Mouse (Mus musculus) hematopoietic stem cell, adult 5-6 weeks (primary cell): ENCODE results near the gene Btg3. TPM values are rescaled to one million over a fixed set of nuclear protein-coding genes. Genes with fewer than 3 reads are reported as not detected.

Experiments
- ATAC-seq, 2 experiments: fragments of 125-278 bp in 1 of 2; replicated peaks in 1 of 2; 2 replicates each; pipeline ENCODE4 v1.8.0; 2016 to 2017; ENCODE audit warnings: inconsistent platforms in 2 of 2, mild to moderate bottlenecking in 2 of 2, moderate number of reproducible peaks in 2 of 2, low read depth in 1 of 2, moderate TSS enrichment in 1 of 2; ENCODE audit not compliant: low FRiP score in 2 of 2, poor library complexity in 2 of 2, severe bottlenecking in 2 of 2, insufficient read depth in 1 of 2, low TSS enrichment in 1 of 2
- total RNA-seq: library from RNA; stranded (forward); fragments of 172-1452, 232-1000 nt; gene quantifications from 2 replicates; pipeline ENCODE4 v1.2.3, GENCODE M21; 2017

Btg3 gene
- total RNA-seq, 1 experiment from 2014 or later: 26.1 TPM

- no peak for ATAC-seq
Observed at GRCm38 (mm10) chr16:78313135-78313887, 63.7 kb downstream of the Btg3 start.

DNA sequence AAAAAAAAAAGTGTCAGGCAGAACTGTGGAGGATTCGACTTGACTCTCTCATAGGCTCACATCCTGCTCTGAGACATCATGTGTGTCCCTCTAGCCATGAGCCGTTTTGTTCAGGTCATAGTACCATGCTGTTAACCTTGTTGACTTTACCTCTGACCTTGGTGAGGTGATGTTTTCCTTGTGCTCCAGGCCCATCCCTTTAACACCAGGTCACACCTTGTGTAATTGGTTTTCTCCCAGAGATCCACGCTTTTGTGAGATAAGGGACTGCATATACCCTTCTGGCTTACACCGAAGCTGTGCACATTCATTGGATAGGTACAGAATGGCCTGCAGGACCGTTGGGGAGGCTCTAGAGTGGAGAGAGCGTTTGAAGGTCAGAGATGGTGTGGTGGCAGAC lies 67.7 kb downstream of the Btg3 start:
- ATAC-seq: no peak

DNA sequence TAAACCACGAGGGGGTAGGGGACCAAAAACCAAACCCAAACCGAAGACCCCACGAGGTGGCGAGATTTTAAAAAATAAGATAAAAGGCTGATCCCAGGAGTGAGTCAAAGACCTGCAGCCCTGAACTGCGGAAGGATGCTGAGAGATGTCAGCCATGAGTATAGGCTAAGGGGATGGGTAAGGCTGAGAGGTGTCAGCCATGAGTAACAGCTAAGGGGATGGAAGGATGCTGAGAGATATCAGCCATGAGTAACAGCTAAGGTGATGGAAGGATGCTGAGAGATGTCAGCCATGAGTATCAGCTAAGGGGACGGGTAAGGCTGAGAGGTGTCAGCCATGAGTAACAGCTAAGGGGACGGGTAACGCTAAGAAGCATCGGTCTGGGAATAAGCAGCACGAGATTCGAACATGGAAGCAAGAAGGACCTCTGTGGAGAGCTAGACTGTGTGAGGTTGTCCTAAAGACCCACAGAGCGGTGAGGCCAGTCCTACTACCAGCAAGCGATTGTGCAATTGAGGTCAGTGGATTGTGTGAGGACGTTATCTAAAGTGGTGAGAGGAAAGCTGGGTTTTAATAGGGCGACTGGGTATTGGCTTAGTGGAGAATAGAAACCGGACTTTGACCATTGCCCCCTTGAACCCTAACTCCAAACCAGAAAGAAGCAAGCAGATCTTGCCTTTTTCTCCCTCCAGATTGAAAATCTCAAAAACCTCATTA lies 69.4 kb downstream of the Btg3 start:
- no peak for ATAC-seq

DNA sequence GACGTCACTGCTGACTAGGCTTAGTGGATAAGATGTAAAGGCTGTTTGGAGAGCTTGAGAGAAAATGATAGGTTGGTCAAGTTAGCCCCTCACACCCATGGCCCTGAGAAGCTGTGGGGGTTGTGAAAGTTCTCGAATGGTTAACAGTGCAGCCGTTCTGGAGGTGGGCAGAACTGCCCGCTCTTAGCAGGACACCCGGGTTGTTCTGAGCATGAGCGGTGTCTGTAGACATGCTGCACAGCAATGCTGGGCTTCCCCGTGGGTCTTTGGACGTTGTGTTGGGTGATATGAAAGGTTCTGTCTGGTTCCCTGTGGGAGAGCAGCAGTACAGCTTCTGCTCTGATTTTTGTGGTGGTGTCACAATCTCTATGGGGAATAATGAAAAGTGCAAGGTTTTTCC lies 70.4 kb downstream of the Btg3 start:
- ATAC-seq: no peak

- no peak for ATAC-seq
Observed at GRCm38 (mm10) chr16:78305606-78306100, 71.3 kb downstream of the Btg3 start.

GRCm38 (mm10) chr16:78302678-78303050 lies 74.3 kb downstream of the Btg3 start:
- no peak for ATAC-seq

- peak; percentile 15 to 30; a peak in 3 of 4 replicates for ATAC-seq
Observed at GRCm38 (mm10) chr16:78301831-78302677, 74.9 kb downstream of the Btg3 start.

DNA sequence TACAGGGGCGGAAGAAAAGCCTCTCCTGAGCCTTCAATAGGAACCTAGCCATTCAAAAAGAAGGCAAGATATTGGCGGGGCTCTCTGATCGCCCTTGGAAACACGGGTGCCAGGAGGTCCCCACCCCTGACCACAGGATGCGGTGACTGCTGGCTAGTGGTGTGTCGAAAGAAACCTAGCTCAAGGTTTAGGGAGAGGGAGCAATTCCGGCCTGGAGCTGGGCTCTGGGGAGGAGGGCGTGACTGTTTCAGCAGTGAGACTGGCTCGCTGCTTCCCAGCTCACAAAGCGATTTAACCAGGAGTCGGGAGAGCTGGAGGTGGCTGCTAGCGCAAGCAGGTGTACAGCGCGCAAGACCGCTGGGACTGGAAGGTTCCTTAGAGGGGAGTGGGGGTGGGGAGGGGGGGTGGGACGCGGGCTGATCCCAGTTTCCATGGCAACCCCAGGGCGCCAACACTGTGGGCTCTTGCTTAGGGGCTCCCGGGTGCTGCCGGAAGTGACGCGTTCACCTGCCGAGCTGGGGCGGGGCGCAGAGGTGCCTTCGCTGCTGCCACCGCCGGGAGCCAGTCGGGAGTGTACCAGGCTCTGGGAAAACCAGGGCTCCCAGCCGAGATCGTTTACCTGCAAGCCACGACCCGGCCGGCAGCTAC lies 75.7 kb downstream of the Btg3 start, which contains the start of gene Cxadr:
Cxadr (plus strand) TSS at position 307 of the 648 bp plus-strand sequence.
- ATAC-seq: peak; percentile 55 to 73

DNA sequence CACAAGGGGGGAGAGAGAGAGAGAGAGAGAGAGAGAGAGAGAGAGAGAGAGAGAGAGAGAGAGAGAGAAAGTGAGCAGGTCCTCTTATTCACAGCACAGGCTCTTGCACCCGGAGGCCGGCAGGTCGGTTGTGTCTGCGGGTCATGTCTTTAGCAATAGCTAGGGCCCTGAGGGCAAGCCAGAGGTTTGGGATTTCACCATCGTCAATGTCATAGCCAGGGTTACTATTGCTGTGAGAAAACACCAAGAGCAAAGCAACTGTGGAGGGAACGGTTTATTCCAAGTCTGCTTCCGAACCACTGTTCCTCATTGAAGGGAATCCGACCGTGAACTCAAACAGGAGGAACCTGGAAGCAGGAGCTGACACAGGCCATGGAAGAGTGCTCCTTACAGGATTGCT lies 80.9 kb downstream of the Btg3 start:
- peak in 1 of 2 experiments; percentile 61; a peak in 1 of 4 replicates for ATAC-seq

- ATAC-seq: peak in 1 of 2 experiments; percentile 37; a peak in 1 of 4 replicates
Observed at GRCm38 (mm10) chr16:78295601-78296000, 81.4 kb downstream of the Btg3 start.

DNA sequence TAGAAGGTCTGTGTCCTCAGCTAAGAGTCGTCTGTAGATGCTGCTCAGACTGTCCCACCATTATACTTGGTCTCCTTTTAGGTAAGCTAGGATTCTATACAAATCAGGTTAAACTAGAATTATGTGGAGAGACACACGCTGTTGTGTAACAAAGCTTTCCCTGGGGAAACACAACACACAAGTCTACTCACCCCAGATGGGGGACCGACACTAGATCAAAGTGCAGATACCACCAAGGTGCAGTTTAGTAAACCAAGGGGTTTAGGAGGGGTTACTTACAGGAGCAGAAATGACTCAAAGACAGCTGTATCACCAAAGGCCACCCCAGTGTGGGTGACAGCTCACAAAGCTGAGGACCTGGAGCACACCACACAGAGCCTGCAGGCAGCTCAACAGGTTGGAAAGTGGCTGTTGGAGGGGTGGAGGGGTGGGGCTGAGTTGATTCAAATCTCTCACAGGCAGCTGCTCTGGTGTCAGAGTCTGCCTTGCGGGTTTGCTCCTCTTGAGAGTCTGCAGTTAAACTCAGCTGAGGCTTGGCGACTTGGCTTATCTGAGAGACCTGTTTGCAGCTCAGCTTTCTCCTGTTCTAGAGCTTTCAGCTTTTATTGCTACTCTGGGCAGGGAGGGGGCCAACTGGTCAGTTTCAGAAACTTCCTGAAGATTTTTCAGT lies 82.3 kb downstream of the Btg3 start:
- ATAC-seq: peak; percentile 27 to 53; a peak in 1 of 4 replicates

DNA sequence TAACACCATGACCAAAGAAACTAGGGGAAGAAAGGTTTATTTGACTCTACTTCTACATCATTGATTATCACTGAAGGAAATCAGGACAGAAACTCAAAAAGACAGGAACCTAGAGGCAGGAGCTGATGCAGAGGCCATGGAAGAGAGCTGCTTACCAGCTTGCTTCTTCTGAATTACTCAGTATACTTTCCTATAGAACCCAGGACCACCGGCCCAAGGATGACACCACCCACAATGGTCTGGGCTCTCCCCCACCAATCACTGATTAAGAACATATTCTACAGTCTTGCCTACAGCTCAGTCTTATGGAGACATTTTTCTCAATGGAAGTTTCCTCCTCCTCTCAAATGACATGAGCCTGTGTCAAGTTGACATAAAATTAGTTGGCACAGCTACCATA lies 82.9 kb downstream of the Btg3 start:
- no peak for ATAC-seq

GRCm38 (mm10) chr16:78283231-78283630 lies 93.8 kb downstream of the Btg3 start:
- ATAC-seq: no peak
